Mouse (Mus musculus) brain, embryonic 14.5 days (tissue): ENCODE results near the gene Prkar1a. TPM values are rescaled to one million over a fixed set of nuclear protein-coding genes. Genes with fewer than 3 reads are reported as not detected.

Source experiments
- DNase-seq: peaks from one replicate; pipeline ENCODE4 v3.0.0-alpha.2; 2011; ENCODE audit warnings: low read depth
- CTCF ChIP-seq: fragments of 200-500 bp; IDR thresholded peaks from 2 replicates; pipeline ENCODE4 v1.5.1; 2012; ENCODE audit warnings: inconsistent platforms, mild to moderate bottlenecking, moderate library complexity, borderline replicate concordance; ENCODE audit not compliant: insufficient read depth, insufficient read length; ENCODE audit errors: extremely low read depth
- POLR2A ChIP-seq: fragments of 200-500 bp; IDR thresholded peaks from 2 replicates; pipeline ENCODE4 v1.6.1; 2012; ENCODE audit warnings: mild to moderate bottlenecking, inconsistent platforms, borderline replicate concordance; ENCODE audit not compliant: poor library complexity, insufficient read depth, insufficient read length, severe bottlenecking; ENCODE audit errors: extremely low read depth
- polyA plus RNA-seq: library from polyadenylated mRNA; depleted of rRNA; stranded (reverse); fragments of >200 nt; gene quantifications from 2 replicates; pipeline ENCODE4 v1.2.3, GENCODE M21; 2012

Gene Prkar1a
- polyA plus RNA-seq, 1 experiment: 315 TPM

- DNase-seq: peak; percentile 78
Observed at GRCm38 (mm10) chr11:109705336-109706054, 56.3 kb downstream of the Prkar1a start.

GRCm38 (mm10) chr11:109706055-109706412 lies 56.8 kb downstream of the Prkar1a start:
- TF ChIP-seq POLR2A (no peak), CTCF (no peak)
- DNase-seq: no peak

More at GRCm38 (mm10) chr11:109705336-109706054, 56.3 kb downstream of the Prkar1a start:
- no peak for TF ChIP-seq POLR2A
- TF ChIP-seq CTCF: no peak

- TF ChIP-seq CTCF (no peak), POLR2A (no peak)
- no peak for DNase-seq
Observed at GRCm38 (mm10) chr11:109706586-109706985, 57.4 kb downstream of the Prkar1a start.

GRCm38 (mm10) chr11:109707442-109707841 lies 58.2 kb downstream of the Prkar1a start:
- no peak for TF ChIP-seq CTCF
- TF ChIP-seq POLR2A: no peak
- no peak for DNase-seq

GRCm38 (mm10) chr11:109708786-109709185 lies 59.6 kb downstream of the Prkar1a start:
- no peak for TF ChIP-seq CTCF
- no peak for TF ChIP-seq POLR2A
- no peak for DNase-seq

GRCm38 (mm10) chr11:109709501-109709900 lies 60.3 kb downstream of the Prkar1a start:
- TF ChIP-seq POLR2A (no peak), CTCF (no peak)
- DNase-seq: no peak

- peak; percentile 23 for DNase-seq
- TF ChIP-seq POLR2A (no peak), CTCF (no peak)
Observed at GRCm38 (mm10) chr11:109714341-109715247, 65.4 kb downstream of the Prkar1a start.

- no peak for DNase-seq
- TF ChIP-seq POLR2A: no peak
- no peak for TF ChIP-seq CTCF
Observed at GRCm38 (mm10) chr11:109715311-109715781, 66.1 kb downstream of the Prkar1a start.

- DNase-seq: no peak
- TF ChIP-seq CTCF: no peak
- TF ChIP-seq POLR2A: no peak
Observed at GRCm38 (mm10) chr11:109716981-109717380, 67.8 kb downstream of the Prkar1a start.

- peak; percentile 45 for DNase-seq
- TF ChIP-seq CTCF: no peak
- TF ChIP-seq POLR2A: no peak
Observed at GRCm38 (mm10) chr11:109717448-109717847, 68.2 kb downstream of the Prkar1a start.
